Mouse (Mus musculus): Measurements from ENCODE around the gene Cpsf3. TPM values are rescaled to one million over a fixed set of nuclear protein-coding genes. Genes with fewer than 3 reads are reported as not detected.
A peak's percentile ranks its signal among the peaks of the same experiment; 100 is the strongest.

Cpsf3 gene
- total and polyA plus RNA-seq, 3 experiments, result 10.1 to 165 (median 113) TPM

- no peaks in the 10 kb centered on the region for H3K27me3 ChIP-seq (ENCODE audit: insufficient read depth, low read length)
- peaks cover 5% of the 10 kb centered on the region; the same call in 1 of the 2 replicates for H3K4me1 ChIP-seq (ENCODE audit: insufficient read depth, low read depth, low read length)
- TF ChIP-seq CTCF (IDR thresholded peaks at IDR 0.05; ENCODE audit: low read depth, low read length) (no peak), TAL1 (conservative IDR thresholded peaks at IDR 0.05; ENCODE audit: low read depth, low read length) (no peak), POLR2AphosphoS5 (IDR thresholded peaks at IDR 0.05; ENCODE audit: insufficient replicate concordance, low read depth, low read length) (no peak), GATA1 (IDR thresholded peaks at IDR 0.05; ENCODE audit: borderline replicate concordance, low read length) (no peak), GATA2 (IDR thresholded peaks at IDR 0.05; ENCODE audit: borderline replicate concordance, low read depth, low read length) (no peak)
- peaks cover 13% of the 10 kb centered on the region for H3K36me3 ChIP-seq (replicated peaks)
- H3K9me3 ChIP-seq (replicated peaks), result no peaks in the 10 kb centered on the region
- DNase-seq (ENCODE audit: low spot score), result no peak
- no peak for ATAC-seq (ENCODE audit: extremely low read depth, insufficient number of reproducible peaks, low FRiP score, poor library complexity, severe bottlenecking)
- H3K4me3 ChIP-seq (ENCODE audit: low read depth, low read length), result no peak overlapping the region
Measured at GRCm38 (mm10) chr12:21261521-21261920, 23.7 kb upstream of the Cpsf3 start.

- no peak for ATAC-seq (ENCODE audit: extremely low read depth, insufficient number of reproducible peaks, low FRiP score, poor library complexity, severe bottlenecking)
- DNase-seq (ENCODE audit: low spot score), result no peak
- no peak overlapping the region for H3K4me3 ChIP-seq (ENCODE audit: low read depth, low read length)
- H3K4me1 ChIP-seq (ENCODE audit: insufficient read depth, low read depth, low read length), result peaks cover 5% of the 10 kb centered on the region; the same call in 1 of the 2 replicates
- peaks cover 24% of the 10 kb centered on the region for H3K36me3 ChIP-seq (replicated peaks)
- H3K9me3 ChIP-seq (replicated peaks), result no peaks in the 10 kb centered on the region
- no peaks in the 10 kb centered on the region for H3K27me3 ChIP-seq (ENCODE audit: insufficient read depth, low read length)
- TF ChIP-seq GATA2 (IDR thresholded peaks at IDR 0.05; ENCODE audit: borderline replicate concordance, low read depth, low read length) (no peak), POLR2AphosphoS5 (IDR thresholded peaks at IDR 0.05; ENCODE audit: insufficient replicate concordance, low read depth, low read length) (no peak), CTCF (IDR thresholded peaks at IDR 0.05; ENCODE audit: low read depth, low read length) (no peak), GATA1 (IDR thresholded peaks at IDR 0.05; ENCODE audit: borderline replicate concordance, low read length) (no peak)
Measured at GRCm38 (mm10) chr12:21263256-21263655, 21.9 kb upstream of the Cpsf3 start.

- Histone ChIP-seq H3K9me3 (replicated peaks) (no peaks in the 10 kb centered on the region), H3K4me3 (ENCODE audit: low read depth, low read length) (no peak overlapping the region), H3K36me3 (replicated peaks) (peaks cover 32% of the 10 kb centered on the region), H3K4me1 (ENCODE audit: insufficient read depth, low read depth, low read length) (peaks cover 5% of the 10 kb centered on the region; the same call in 1 of the 2 replicates), H3K27me3 (ENCODE audit: insufficient read depth, low read length) (no peaks in the 10 kb centered on the region)
- DNase-seq (ENCODE audit: low spot score), result no peak
- TF ChIP-seq POLR2AphosphoS5 (IDR thresholded peaks at IDR 0.05; ENCODE audit: insufficient replicate concordance, low read depth, low read length) (no peak), CTCF (IDR thresholded peaks at IDR 0.05; ENCODE audit: low read depth, low read length) (no peak), GATA1 (IDR thresholded peaks at IDR 0.05; ENCODE audit: borderline replicate concordance, low read length) (no peak), GATA2 (IDR thresholded peaks at IDR 0.05; ENCODE audit: borderline replicate concordance, low read depth, low read length) (no peak), TAL1 (conservative IDR thresholded peaks at IDR 0.05; ENCODE audit: low read depth, low read length) (no peak)
- no peak for ATAC-seq (ENCODE audit: extremely low read depth, insufficient number of reproducible peaks, low FRiP score, poor library complexity, severe bottlenecking)
Measured at GRCm38 (mm10) chr12:21264241-21264640, 20.9 kb upstream of the Cpsf3 start.

- Histone ChIP-seq H3K9me3 (replicated peaks) (no peaks in the 10 kb centered on the region), H3K36me3 (replicated peaks) (peaks cover 37% of the 10 kb centered on the region), H3K4me1 (ENCODE audit: insufficient read depth, low read depth, low read length) (peaks cover 5% of the 10 kb centered on the region; the same call in 1 of the 2 replicates), H3K4me3 (ENCODE audit: low read depth, low read length) (no peak overlapping the region), H3K27me3 (ENCODE audit: insufficient read depth, low read length) (no peaks in the 10 kb centered on the region)
- no peak for TF ChIP-seq GATA2 (IDR thresholded peaks at IDR 0.05; ENCODE audit: borderline replicate concordance, low read depth, low read length)
- TF ChIP-seq CTCF (IDR thresholded peaks at IDR 0.05; ENCODE audit: low read depth, low read length), result no peak
- no peak for ATAC-seq (ENCODE audit: extremely low read depth, insufficient number of reproducible peaks, low FRiP score, poor library complexity, severe bottlenecking)
- no peak for DNase-seq (ENCODE audit: low spot score)
Measured at GRCm38 (mm10) chr12:21264970-21265369, 20.2 kb upstream of the Cpsf3 start.

- Histone ChIP-seq H3K4me3 (ENCODE audit: low read depth, low read length) (no peak overlapping the region), H3K27me3 (ENCODE audit: insufficient read depth, low read length) (no peaks in the 10 kb centered on the region), H3K9me3 (replicated peaks) (no peaks in the 10 kb centered on the region), H3K36me3 (replicated peaks) (peaks cover 42% of the 10 kb centered on the region), H3K4me1 (ENCODE audit: insufficient read depth, low read depth, low read length) (peaks cover 5% of the 10 kb centered on the region; the same call in 1 of the 2 replicates)
- TF ChIP-seq TAL1 (conservative IDR thresholded peaks at IDR 0.05; ENCODE audit: low read depth, low read length) (no peak), POLR2AphosphoS5 (IDR thresholded peaks at IDR 0.05; ENCODE audit: insufficient replicate concordance, low read depth, low read length) (no peak), GATA1 (IDR thresholded peaks at IDR 0.05; ENCODE audit: borderline replicate concordance, low read length) (no peak), CTCF (IDR thresholded peaks at IDR 0.05; ENCODE audit: low read depth, low read length) (no peak), GATA2 (IDR thresholded peaks at IDR 0.05; ENCODE audit: borderline replicate concordance, low read depth, low read length) (no peak)
- ATAC-seq (ENCODE audit: extremely low read depth, insufficient number of reproducible peaks, low FRiP score, poor library complexity, severe bottlenecking), result no peak
- DNase-seq (ENCODE audit: low spot score), result no peak
Measured at GRCm38 (mm10) chr12:21265501-21265900, 19.7 kb upstream of the Cpsf3 start.

- H3K36me3 ChIP-seq (replicated peaks), result peaks cover 49% of the 10 kb centered on the region
- peak; percentile 15; the same call in 1 of the 2 replicates for ATAC-seq (ENCODE audit: extremely low read depth, insufficient number of reproducible peaks, low FRiP score, poor library complexity, severe bottlenecking)
- no peak overlapping the region for H3K4me3 ChIP-seq (ENCODE audit: low read depth, low read length)
- peak; percentile 6 for DNase-seq (ENCODE audit: low spot score)
- TF ChIP-seq GATA1 (IDR thresholded peaks at IDR 0.05; ENCODE audit: borderline replicate concordance, low read length) (no peak), POLR2AphosphoS5 (IDR thresholded peaks at IDR 0.05; ENCODE audit: insufficient replicate concordance, low read depth, low read length) (no peak), GATA2 (IDR thresholded peaks at IDR 0.05; ENCODE audit: borderline replicate concordance, low read depth, low read length) (no peak), TAL1 (conservative IDR thresholded peaks at IDR 0.05; ENCODE audit: low read depth, low read length) (no peak), CTCF (IDR thresholded peaks at IDR 0.05; ENCODE audit: low read depth, low read length) (peak; percentile 30)
- no peaks in the 10 kb centered on the region for H3K27me3 ChIP-seq (ENCODE audit: insufficient read depth, low read length)
- H3K9me3 ChIP-seq (replicated peaks), result no peaks in the 10 kb centered on the region
- peaks cover 5% of the 10 kb centered on the region; the same call in 1 of the 2 replicates for H3K4me1 ChIP-seq (ENCODE audit: insufficient read depth, low read depth, low read length)
Measured at GRCm38 (mm10) chr12:21265946-21266783, 19.0 kb upstream of the Cpsf3 start.

All from G1E (cell line).